Mouse (Mus musculus): ENCODE measurements around the gene Spen. TPM values are rescaled to one million over a fixed set of nuclear protein-coding genes. Genes with fewer than 3 reads are reported as not detected.
A peak's percentile ranks its signal among the peaks of the same experiment; 100 is the strongest.

The Spen gene
- polyA plus RNA-seq, 1 experiment = 41.7 TPM

DNA sequence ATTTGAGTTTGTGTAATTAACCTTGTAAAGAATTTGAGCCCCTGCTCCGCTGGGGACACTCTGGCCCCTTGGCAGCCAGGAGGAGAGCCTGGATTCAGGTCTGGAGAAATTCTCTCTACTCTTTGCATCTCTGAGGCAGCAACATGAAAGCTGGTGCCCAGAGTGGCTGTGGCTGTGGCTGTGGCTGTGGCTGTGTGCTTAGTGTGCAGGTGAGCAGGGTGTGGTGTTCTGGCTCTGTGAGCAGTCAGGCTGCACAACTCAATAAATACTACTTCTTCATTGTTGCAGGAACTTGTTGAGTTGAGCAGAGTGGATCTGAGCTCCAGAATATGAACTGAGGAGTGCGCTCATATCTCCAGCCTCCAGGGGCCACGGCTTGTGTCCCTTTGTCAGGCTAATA lies 79.5 kb downstream of the Spen start:
- H3K27ac ChIP-seq (ENCODE audit: insufficient read depth, low read depth, low read length) = no peak overlapping the region
- peaks cover 40% of the 10 kb centered on the region for H3K4me1 ChIP-seq (ENCODE audit: control insufficient read depth, insufficient read depth, low read length)
- no peak for TF ChIP-seq CTCF (IDR thresholded peaks at IDR 0.05; ENCODE audit: insufficient read depth, low read depth, low read length)
- TF ChIP-seq POLR2A (IDR thresholded peaks at IDR 0.05; ENCODE audit: insufficient read depth, low read depth, low read length) = no peak
- no peak overlapping the region for H3K4me3 ChIP-seq (ENCODE audit: insufficient read depth, low read depth, low read length)
- 78% methylated on average over 3 of the region's 3 CpGs for WGBS

GRCm38 (mm10) chr4:141458236-141458635 lies 80.2 kb downstream of the Spen start:
- 39% methylated on average over 7 of the region's 7 CpGs for WGBS
- no peak overlapping the region for H3K27ac ChIP-seq (ENCODE audit: insufficient read depth, low read depth, low read length)
- TF ChIP-seq POLR2A (IDR thresholded peaks at IDR 0.05; ENCODE audit: insufficient read depth, low read depth, low read length) = no peak
- TF ChIP-seq CTCF (IDR thresholded peaks at IDR 0.05; ENCODE audit: insufficient read depth, low read depth, low read length) = no peak
- no peak overlapping the region for H3K4me3 ChIP-seq (ENCODE audit: insufficient read depth, low read depth, low read length)
- peaks cover 43% of the 10 kb centered on the region for H3K4me1 ChIP-seq (ENCODE audit: control insufficient read depth, insufficient read depth, low read length)

DNA sequence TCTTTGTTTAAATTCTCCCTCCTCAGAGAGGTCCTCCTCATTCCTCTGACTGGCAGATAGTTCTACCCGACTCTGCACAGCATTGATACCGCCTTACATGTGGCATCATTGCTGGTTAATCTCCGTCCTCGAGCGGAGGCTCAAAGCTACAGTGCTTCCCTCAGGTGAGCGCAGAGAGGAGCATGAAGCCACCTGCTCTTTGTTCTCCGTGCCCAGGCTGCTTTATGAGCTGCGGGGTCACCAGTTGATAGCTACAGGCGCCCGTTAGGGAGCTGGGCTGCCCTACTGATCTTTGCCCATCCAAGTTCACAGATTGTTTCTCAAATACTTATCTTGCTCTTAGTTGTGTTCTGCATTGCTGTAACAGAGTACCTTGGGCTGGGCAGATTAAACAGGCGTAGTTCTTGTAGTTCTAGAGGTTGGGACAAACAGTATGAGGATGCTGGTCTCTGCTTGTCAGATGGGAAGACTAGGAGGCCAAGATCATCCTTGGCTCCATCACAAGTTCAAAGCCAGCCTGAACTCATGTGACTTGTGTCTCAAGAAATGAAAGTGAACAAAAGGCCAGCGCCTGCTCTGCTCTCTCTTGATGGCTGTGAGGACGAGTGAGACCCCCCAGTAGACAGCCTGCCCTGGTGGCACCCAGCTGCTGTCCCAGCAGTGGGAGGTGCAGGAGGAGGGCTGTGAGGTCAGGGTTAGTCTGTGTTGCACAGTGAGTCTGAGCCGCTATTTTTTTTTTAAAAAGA lies 82.0 kb downstream of the Spen start:
- Histone ChIP-seq H3K4me1 (ENCODE audit: control insufficient read depth, insufficient read depth, low read length) (peaks cover 41% of the 10 kb centered on the region), H3K4me3 (ENCODE audit: insufficient read depth, low read depth, low read length) (no peak overlapping the region), H3K27ac (ENCODE audit: insufficient read depth, low read depth, low read length) (peak overlapping the region; percentile 74; the same call in 1 of the 2 replicates)
- TF ChIP-seq CTCF (IDR thresholded peaks at IDR 0.05; ENCODE audit: insufficient read depth, low read depth, low read length) (no peak), POLR2A (IDR thresholded peaks at IDR 0.05; ENCODE audit: insufficient read depth, low read depth, low read length) (no peak)
- 93% methylated on average over 14 of the region's 14 CpGs for WGBS

DNA sequence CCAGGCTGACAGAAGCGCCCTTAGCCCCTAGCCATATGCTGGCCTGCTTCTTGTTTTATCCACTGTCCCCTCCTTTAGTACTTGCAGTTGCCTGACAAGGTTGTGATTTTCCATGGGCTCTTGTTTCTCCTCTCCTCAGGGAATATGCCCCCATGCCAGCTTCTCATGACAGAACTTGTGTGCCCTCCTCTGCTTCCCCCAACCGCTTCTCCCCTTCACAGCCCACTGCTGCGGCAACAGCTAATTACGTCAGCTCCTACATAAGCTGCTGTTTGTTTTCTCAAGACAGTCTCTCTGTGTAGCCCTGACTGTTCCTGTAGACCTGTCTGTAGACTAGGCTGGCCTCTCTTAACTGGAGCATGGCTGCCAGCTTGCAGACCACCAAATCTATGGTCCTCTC lies 82.9 kb downstream of the Spen start:
- 31% methylated on average over 4 of the region's 4 CpGs for WGBS
- Histone ChIP-seq H3K27ac (ENCODE audit: insufficient read depth, low read depth, low read length) (peak overlapping the region; percentile 74), H3K4me1 (ENCODE audit: control insufficient read depth, insufficient read depth, low read length) (peaks cover 35% of the 10 kb centered on the region), H3K4me3 (ENCODE audit: insufficient read depth, low read depth, low read length) (no peak overlapping the region)
- TF ChIP-seq CTCF (IDR thresholded peaks at IDR 0.05; ENCODE audit: insufficient read depth, low read depth, low read length) (no peak), POLR2A (IDR thresholded peaks at IDR 0.05; ENCODE audit: insufficient read depth, low read depth, low read length) (no peak)

- TF ChIP-seq POLR2A (IDR thresholded peaks at IDR 0.05; ENCODE audit: insufficient read depth, low read depth, low read length) (no peak), CTCF (IDR thresholded peaks at IDR 0.05; ENCODE audit: insufficient read depth, low read depth, low read length) (no peak)
- H3K4me1 ChIP-seq (ENCODE audit: control insufficient read depth, insufficient read depth, low read length) = peaks cover 36% of the 10 kb centered on the region
- H3K27ac ChIP-seq (ENCODE audit: insufficient read depth, low read depth, low read length) = peak overlapping the region; percentile 74
- WGBS = 31% methylated on average over 14 of the region's 14 CpGs
- H3K4me3 ChIP-seq (ENCODE audit: insufficient read depth, low read depth, low read length) = no peak overlapping the region
Observed at GRCm38 (mm10) chr4:141454581-141455350, 83.6 kb downstream of the Spen start.

- TF ChIP-seq CTCF (IDR thresholded peaks at IDR 0.05; ENCODE audit: insufficient read depth, low read depth, low read length) (no peak), POLR2A (IDR thresholded peaks at IDR 0.05; ENCODE audit: insufficient read depth, low read depth, low read length) (no peak)
- H3K4me3 ChIP-seq (ENCODE audit: insufficient read depth, low read depth, low read length) = no peak overlapping the region
- 93% methylated on average over 9 of the region's 9 CpGs for WGBS
Observed at GRCm38 (mm10) chr4:141451916-141452450, 86.4 kb downstream of the Spen start.

GRCm38 (mm10) chr4:141451251-141451650 lies 87.1 kb downstream of the Spen start:
- peaks cover 35% of the 10 kb centered on the region for H3K4me1 ChIP-seq (ENCODE audit: control insufficient read depth, insufficient read depth, low read length)
- TF ChIP-seq CTCF (IDR thresholded peaks at IDR 0.05; ENCODE audit: insufficient read depth, low read depth, low read length) (no peak), POLR2A (IDR thresholded peaks at IDR 0.05; ENCODE audit: insufficient read depth, low read depth, low read length) (no peak)
- 70% methylated on average over 2 of the region's 2 CpGs for WGBS
- H3K27ac ChIP-seq (ENCODE audit: insufficient read depth, low read depth, low read length) = no peak overlapping the region
- no peak overlapping the region for H3K4me3 ChIP-seq (ENCODE audit: insufficient read depth, low read depth, low read length)

More at GRCm38 (mm10) chr4:141451916-141452450, 86.4 kb downstream of the Spen start:
- peaks cover 32% of the 10 kb centered on the region for H3K4me1 ChIP-seq (ENCODE audit: control insufficient read depth, insufficient read depth, low read length)
- no peak overlapping the region for H3K27ac ChIP-seq (ENCODE audit: insufficient read depth, low read depth, low read length)

- Histone ChIP-seq H3K4me1 (ENCODE audit: control insufficient read depth, insufficient read depth, low read length) (peaks cover 14% of the 10 kb centered on the region), H3K4me3 (ENCODE audit: insufficient read depth, low read depth, low read length) (no peak overlapping the region), H3K27ac (ENCODE audit: insufficient read depth, low read depth, low read length) (no peak overlapping the region)
- 41% methylated on average over 7 of the region's 7 CpGs for WGBS
- TF ChIP-seq CTCF (IDR thresholded peaks at IDR 0.05; ENCODE audit: insufficient read depth, low read depth, low read length) = no peak
Observed at GRCm38 (mm10) chr4:141446211-141446610, 92.2 kb downstream of the Spen start.

DNA sequence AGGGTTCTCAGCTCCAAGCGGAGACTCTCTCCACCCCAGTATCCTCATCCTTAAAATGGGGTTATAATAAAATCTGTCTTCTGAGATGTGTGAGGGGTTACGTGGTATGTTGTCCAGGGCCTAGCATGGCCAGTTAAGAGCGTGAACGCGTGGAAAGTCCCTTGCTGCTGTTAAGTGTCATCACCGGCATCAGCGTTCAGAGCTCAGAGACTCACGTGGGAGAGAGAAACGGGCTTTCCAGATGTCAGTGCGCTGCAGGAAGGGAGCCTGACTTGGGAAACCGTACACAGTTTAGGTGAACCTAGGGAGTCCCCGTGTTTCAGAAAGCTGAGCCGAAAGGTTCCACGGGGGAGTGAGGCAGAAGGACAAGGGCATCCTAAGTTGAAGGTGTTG lies 93.1 kb downstream of the Spen start:
- peak overlapping the region; percentile 97 for H3K4me3 ChIP-seq (ENCODE audit: insufficient read depth, low read depth, low read length)
- H3K27ac ChIP-seq (ENCODE audit: insufficient read depth, low read depth, low read length) = no peak overlapping the region
- TF ChIP-seq POLR2A (IDR thresholded peaks at IDR 0.05; ENCODE audit: insufficient read depth, low read depth, low read length) (no peak), CTCF (IDR thresholded peaks at IDR 0.05; ENCODE audit: insufficient read depth, low read depth, low read length) (no peak)
- peaks cover 14% of the 10 kb centered on the region for H3K4me1 ChIP-seq (ENCODE audit: control insufficient read depth, insufficient read depth, low read length)
- 7% methylated on average over 14 of the region's 14 CpGs for WGBS

All from olfactory bulb, adult 2 months (tissue).